Mouse (Mus musculus): Measurements from ENCODE around the gene Ms4a2. TPM values are rescaled to one million over a fixed set of nuclear protein-coding genes. Genes with fewer than 3 reads are reported as not detected.

Ms4a2 gene
- polyA plus RNA-seq, 1 experiment from 2014 or later, result not detected

DNA sequence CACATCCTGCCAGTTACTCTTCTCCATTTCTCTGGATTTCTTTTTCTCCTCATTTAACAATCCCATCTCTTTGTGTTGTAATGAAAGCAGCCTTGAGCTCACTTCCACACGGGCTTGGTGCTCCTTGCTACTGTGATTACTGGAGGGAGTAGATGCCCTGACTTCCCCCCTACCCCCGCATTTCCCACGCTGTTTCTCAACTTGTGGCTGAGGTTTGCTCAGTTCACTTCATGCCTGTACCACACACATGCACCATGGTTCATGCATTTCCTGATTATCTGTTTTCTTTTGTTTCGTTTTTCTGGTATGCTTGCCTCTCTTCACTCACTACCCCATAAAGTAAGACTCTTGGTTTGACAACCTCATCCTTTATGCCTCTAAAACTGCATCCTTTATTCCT lies 34.3 kb downstream of the Ms4a2 start:
- H3K9ac ChIP-seq (ENCODE audit: low read length), result no peak overlapping the region
- H3K4me2 ChIP-seq (ENCODE audit: low read length), result no peak overlapping the region
- no peaks in the 10 kb centered on the region for H3K4me1 ChIP-seq (ENCODE audit: control insufficient read depth in 2 of 2, insufficient read depth in 2 of 2, low read length in 2 of 2)
- no peaks in the 10 kb centered on the region for H3K36me3 ChIP-seq (ENCODE audit: control insufficient read depth, insufficient read depth, low read length)
- WGBS, result 68% methylated on average over 4 of the region's 4 CpGs
- no peak for ATAC-seq (ENCODE audit: insufficient number of reproducible peaks, insufficient read depth, low FRiP score, low read depth)
- no peaks in the 10 kb centered on the region for H3K9me3 ChIP-seq (ENCODE audit: control insufficient read depth, low read length)
- no peak overlapping the region for H3K4me3 ChIP-seq (ENCODE audit: control insufficient read depth in 1 of 2, insufficient read depth in 1 of 2, low read depth in 1 of 2, low read length in 2 of 2)
- no peak overlapping the region for H3K27ac ChIP-seq (replicated peaks in 1 of 2; ENCODE audit: control insufficient read depth in 1 of 2, insufficient read depth in 1 of 2, low read depth in 2 of 2, low read length in 2 of 2)
- no peaks in the 10 kb centered on the region for H3K27me3 ChIP-seq (ENCODE audit: control insufficient read depth, insufficient read depth, low read length)

DNA sequence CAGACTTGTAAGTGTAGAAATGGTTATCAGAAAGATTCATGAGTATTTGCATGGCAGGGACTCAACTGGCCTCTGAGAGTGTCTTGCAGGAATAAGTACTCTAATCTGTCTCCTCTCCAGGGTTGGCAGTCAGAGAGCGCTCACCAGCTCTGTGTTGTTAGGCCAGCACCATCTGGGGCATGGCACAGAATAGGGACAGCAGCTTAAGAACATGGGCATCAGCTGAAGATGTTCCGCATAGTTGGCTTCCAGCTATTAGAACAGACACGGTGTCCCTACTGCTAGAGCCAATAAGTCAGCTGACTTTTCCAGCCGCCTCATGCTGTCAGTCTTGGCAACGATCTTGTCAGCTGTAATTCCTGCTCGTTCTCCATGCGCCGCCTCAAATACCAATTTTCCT lies 48.6 kb downstream of the Ms4a2 start:
- H3K9ac ChIP-seq (ENCODE audit: low read length), result no peak overlapping the region
- no peak overlapping the region for H3K27ac ChIP-seq (replicated peaks in 1 of 2; ENCODE audit: control insufficient read depth in 1 of 2, insufficient read depth in 1 of 2, low read depth in 2 of 2, low read length in 2 of 2)
- WGBS, result 80% methylated on average over 8 of the region's 8 CpGs
- no peaks in the 10 kb centered on the region for H3K9me3 ChIP-seq (ENCODE audit: control insufficient read depth, low read length)
- ATAC-seq (ENCODE audit: insufficient number of reproducible peaks, insufficient read depth, low FRiP score, low read depth), result no peak
- no peaks in the 10 kb centered on the region for H3K36me3 ChIP-seq (ENCODE audit: control insufficient read depth, insufficient read depth, low read length)
- no peaks in the 10 kb centered on the region for H3K4me1 ChIP-seq (ENCODE audit: control insufficient read depth in 2 of 2, insufficient read depth in 2 of 2, low read length in 2 of 2)
- H3K4me2 ChIP-seq (ENCODE audit: low read length), result no peak overlapping the region
- H3K4me3 ChIP-seq (ENCODE audit: control insufficient read depth in 1 of 2, insufficient read depth in 1 of 2, low read depth in 1 of 2, low read length in 2 of 2), result no peak overlapping the region
- no peaks in the 10 kb centered on the region for H3K27me3 ChIP-seq (ENCODE audit: control insufficient read depth, insufficient read depth, low read length)

Other genes with a start within 250 kb of the Ms4a2 start
- 3.3 and 3.7 TPM in 2 replicates for gene Ms4a4a, start 248.2 kb downstream of the Ms4a2 start, polyA plus RNA-seq (2014; fragmentation: Nextera tagmentation; extraction: Ambion mirVana)
- gene Ms4a4c, start 218.9 kb downstream of the Ms4a2 start, polyA plus RNA-seq (2014; fragmentation: Nextera tagmentation; extraction: Ambion mirVana), result 1.3 and 1.4 TPM in 2 replicates
- gene Ms4a4b, start 180.2 kb downstream of the Ms4a2 start, polyA plus RNA-seq (2014; fragmentation: Nextera tagmentation; extraction: Ambion mirVana), result not detected in 2 replicates
- 4.6 and 5.6 TPM in 2 replicates for gene Ms4a6c, start 154.4 kb downstream of the Ms4a2 start, polyA plus RNA-seq (2014; fragmentation: Nextera tagmentation; extraction: Ambion mirVana)
- gene Gm8369, start 137.8 kb downstream of the Ms4a2 start, polyA plus RNA-seq (2014; fragmentation: Nextera tagmentation; extraction: Ambion mirVana), result not detected in 2 replicates
- gene Ms4a6b, start 107.2 kb downstream of the Ms4a2 start, polyA plus RNA-seq (2014; fragmentation: Nextera tagmentation; extraction: Ambion mirVana), result 3.1 and 3.5 TPM in 2 replicates
- 0.47 and 0.69 TPM in 2 replicates for gene Ms4a4d, start 86.9 kb downstream of the Ms4a2 start, polyA plus RNA-seq (2014; fragmentation: Nextera tagmentation; extraction: Ambion mirVana)
- gene Ms4a6d, start 18.9 kb downstream of the Ms4a2 start, polyA plus RNA-seq (2014; fragmentation: Nextera tagmentation; extraction: Ambion mirVana), result 3.4 TPM in 2 replicates
- not detected in 2 replicates for gene Ms4a3, start 17.1 kb upstream of the Ms4a2 start, polyA plus RNA-seq (2014; fragmentation: Nextera tagmentation; extraction: Ambion mirVana)
- gene Oosp2, start 36.8 kb upstream of the Ms4a2 start, polyA plus RNA-seq (2014; fragmentation: Nextera tagmentation; extraction: Ambion mirVana), result not detected in 2 replicates
- gene Oosp1, start 67.4 kb upstream of the Ms4a2 start, polyA plus RNA-seq (2014; fragmentation: Nextera tagmentation; extraction: Ambion mirVana), result not detected in 2 replicates
- gene Oosp3, start 73.3 kb upstream of the Ms4a2 start, polyA plus RNA-seq (2014; fragmentation: Nextera tagmentation; extraction: Ambion mirVana), result not detected in 2 replicates
- not detected in 2 replicates for gene Gif, start 123.8 kb upstream of the Ms4a2 start, polyA plus RNA-seq (2014; fragmentation: Nextera tagmentation; extraction: Ambion mirVana)
- 79.1 and 80.3 TPM in 2 replicates for gene Mrpl16, start 146.7 kb upstream of the Ms4a2 start, polyA plus RNA-seq (2014; fragmentation: Nextera tagmentation; extraction: Ambion mirVana)
- gene Stx3, start 195.7 kb upstream of the Ms4a2 start, polyA plus RNA-seq (2014; fragmentation: Nextera tagmentation; extraction: Ambion mirVana), result 5.8 and 7.0 TPM in 2 replicates
- gene Olfr1417, start 215.5 kb upstream of the Ms4a2 start, polyA plus RNA-seq (2014; fragmentation: Nextera tagmentation; extraction: Ambion mirVana), result 0.12 TPM in 1 of 2 replicates, not detected in the other
- not detected in 2 replicates for gene Olfr1418, start 237.3 kb upstream of the Ms4a2 start, polyA plus RNA-seq (2014; fragmentation: Nextera tagmentation; extraction: Ambion mirVana)